Comparison of ENCODE assay signal across 8 mouse cellular contexts in the genomic region with DNA sequence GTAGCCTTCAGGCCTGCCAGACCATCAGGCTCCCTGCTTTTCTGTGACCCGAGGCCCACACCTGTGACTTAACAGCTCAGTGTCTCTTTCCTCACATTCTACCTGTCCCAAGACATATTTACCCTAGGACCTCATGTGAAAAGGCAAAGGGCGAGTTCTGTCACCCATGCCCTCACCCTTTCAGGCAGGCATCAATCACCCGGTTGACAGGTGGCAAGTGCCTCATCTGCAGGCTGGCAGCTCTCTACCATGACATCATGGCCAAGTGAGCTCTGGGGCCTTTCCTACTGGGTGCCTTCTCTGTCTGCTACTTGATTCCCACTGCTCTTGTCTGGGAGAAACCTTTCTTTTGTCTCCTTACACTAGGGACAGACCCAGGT.
DNase-seq lines count a peak whose midpoint lies in the region; ATAC-seq and TF ChIP-seq lines count a peak whose summit lies in the region.

No protein-coding gene starts in this region.

- H3K4me1 ChIP-seq in embryonic facial prominence, embryonic 13.5 days: peaks cover 15% of the 10 kb centered on the region
- peaks cover 10% of the 10 kb centered on the region; the same call in 1 of the 2 replicates for H3K4me1 ChIP-seq in limb, embryonic 15.5 days

- intact Hi-C loops in left cerebral cortex, postnatal 14 days (cut with DNase I): no loop called here

- H3K4me2 ChIP-seq in embryonic facial prominence, embryonic 13.5 days: no peak overlapping the region
- H3K4me2 ChIP-seq in limb, embryonic 15.5 days: no peak overlapping the region

- no peak overlapping the region for H3K4me3 ChIP-seq in layer of hippocampus, adult 2 months
- H3K4me3 ChIP-seq in embryonic facial prominence, embryonic 13.5 days: no peak overlapping the region
- no peak overlapping the region for H3K4me3 ChIP-seq in limb, embryonic 15.5 days

- no peaks in the 10 kb centered on the region for H3K27me3 ChIP-seq in embryonic facial prominence, embryonic 13.5 days
- H3K27me3 ChIP-seq in limb, embryonic 15.5 days: no peaks in the 10 kb centered on the region

- no peaks in the 10 kb centered on the region for H3K9me3 ChIP-seq in embryonic facial prominence, embryonic 13.5 days
- no peaks in the 10 kb centered on the region for H3K9me3 ChIP-seq in limb, embryonic 15.5 days

- DNase-seq in layer of hippocampus, adult 2 months (ENCODE audit: low spot score in 2 of 2): no peak
- no peak for DNase-seq in layer of hippocampus, adult 9-10 months (ENCODE audit: low spot score)
- peak; percentile 42 for DNase-seq in adipocyte (ENCODE audit: low spot score)
- no peak for DNase-seq in left cerebral cortex, postnatal 14 days (ENCODE audit: low spot score in 2 of 2)
- no peak for DNase-seq in right cerebral cortex, postnatal 10 days (ENCODE audit: low spot score in 2 of 2)

- no peak for TF ChIP-seq CTCF in layer of hippocampus, adult 2 months (conservative IDR thresholded peaks at IDR 0.05)

- H3K27ac ChIP-seq in layer of hippocampus, adult 2 months: peak overlapping the region; percentile 85
- H3K27ac ChIP-seq in embryonic facial prominence, embryonic 13.5 days: peak overlapping the region; percentile 60
- H3K27ac ChIP-seq in limb, embryonic 15.5 days: peak overlapping the region; percentile 69

- no peak overlapping the region for H3K9ac ChIP-seq in embryonic facial prominence, embryonic 13.5 days
- no peak overlapping the region for H3K9ac ChIP-seq in limb, embryonic 15.5 days

- H3K36me3 ChIP-seq in embryonic facial prominence, embryonic 13.5 days: no peaks in the 10 kb centered on the region
- no peaks in the 10 kb centered on the region for H3K36me3 ChIP-seq in limb, embryonic 15.5 days

- WGBS in embryonic facial prominence, embryonic 13.5 days: 72% methylated on average over 3 of the region's 3 CpGs
- 59% methylated on average over 3 of the region's 3 CpGs for WGBS in limb, embryonic 15.5 days

- ATAC-seq in embryonic facial prominence, embryonic 13.5 days (ENCODE audit: insufficient number of reproducible peaks, insufficient read depth, low FRiP score, low TSS enrichment, low read depth): no peak
- no peak for ATAC-seq in limb, embryonic 15.5 days (ENCODE audit: insufficient number of reproducible peaks, low FRiP score, low TSS enrichment, low read depth)
- ATAC-seq in activated CD4-positive, CD25-positive, alpha-beta regulatory T cell, adult 4 months: no peak
